Mouse (Mus musculus) liver, embryonic 13.5 days (tissue): ENCODE measurements at regions not wholly inside any gene's neighbourhood (a gene's known extent, or its start where the extent isn't known, plus 50 kb on each side); places are given as distances from the start of the nearest gene placed in this dataset.

ENCODE experiments used
- ATAC-seq: fragments of 200-750 bp; cut with Nextera tagmentation; 2 replicates; pipeline ENCODE4 v1.8.0; 2017; ENCODE audit warnings: low read depth, mild to moderate bottlenecking, moderate number of reproducible peaks, moderate library complexity
- DNase-seq: peaks from one replicate; pipeline ENCODE4 v3.0.0; 2022
- H3K27ac ChIP-seq: fragments of 300-500 bp; sonication (generic); 2 replicates; pipeline ENCODE4 v1.5.1; 2015; ENCODE audit warnings: moderate library complexity, mild to moderate bottlenecking, inconsistent platforms
- H3K27me3 ChIP-seq: fragments of 300-500 bp; sonication (generic); 2 replicates; pipeline ENCODE4 v1.6.1; 2015; ENCODE audit warnings: mild to moderate bottlenecking, inconsistent platforms
- H3K36me3 ChIP-seq: fragments of 300-500 bp; sonication (generic); 2 replicates; pipeline ENCODE4 v1.6.1; 2015; ENCODE audit warnings: mild to moderate bottlenecking, inconsistent platforms
- H3K4me1 ChIP-seq: fragments of 300-500 bp; sonication (generic); replicated peaks from 2 replicates; pipeline ENCODE4 v1.6.1; 2015; ENCODE audit warnings: inconsistent platforms
- H3K4me2 ChIP-seq: fragments of 300-500 bp; sonication (generic); 2 replicates; pipeline ENCODE4 v1.6.1; 2015; ENCODE audit warnings: inconsistent platforms, mild to moderate bottlenecking, moderate library complexity
- H3K4me3 ChIP-seq: fragments of 300-500 bp; sonication (generic); replicated peaks from 2 replicates; pipeline ENCODE4 v1.5.1; 2015; ENCODE audit warnings: mild to moderate bottlenecking, inconsistent platforms
- H3K9ac ChIP-seq: fragments of 300-500 bp; sonication (generic); 2 replicates; pipeline ENCODE4 v1.6.1; 2015; ENCODE audit warnings: mild to moderate bottlenecking, inconsistent platforms
- H3K9me3 ChIP-seq: fragments of 300-500 bp; sonication (generic); replicated peaks from 2 replicates; pipeline ENCODE4 v1.6.1; 2016; ENCODE audit warnings: inconsistent platforms
- WGBS: fragments of 180-500 bp; shearing (Covaris S2); methylation state at CpG from one replicate; pipeline ENCODE4 v1.1.7; 2015; ENCODE audit not compliant: insufficient replicate concordance; 5-methylcytosine and 5-hydroxymethylcytosine counted together

GRCm38 (mm10) chr4:93746326-93746725 lies 411.0 kb upstream of the Tusc1 start:
- no peaks in the 10 kb centered on the region for H3K4me1 ChIP-seq
- H3K4me3 ChIP-seq, result no peak overlapping the region
- no peak overlapping the region for H3K27ac ChIP-seq
- WGBS, result 37% methylated on average over 2 of the region's 2 CpGs
- no peaks in the 10 kb centered on the region for H3K27me3 ChIP-seq
- no peak for DNase-seq
- no peak for ATAC-seq
- H3K9ac ChIP-seq, result no peak overlapping the region
- no peaks in the 10 kb centered on the region for H3K36me3 ChIP-seq
- no peaks in the 10 kb centered on the region for H3K9me3 ChIP-seq
- no peak overlapping the region for H3K4me2 ChIP-seq

- Histone ChIP-seq H3K9me3 (no peaks in the 10 kb centered on the region), H3K9ac (no peak overlapping the region), H3K4me2 (no peak overlapping the region), H3K4me1 (no peaks in the 10 kb centered on the region), H3K36me3 (no peaks in the 10 kb centered on the region), H3K27me3 (no peaks in the 10 kb centered on the region), H3K27ac (no peak overlapping the region), H3K4me3 (no peak overlapping the region)
- ATAC-seq (no peak), DNase-seq (no peak)
- WGBS, result 55% methylated on average over 3 of the region's 3 CpGs
Measured at GRCm38 (mm10) chr4:93713711-93714110, 378.4 kb upstream of the Tusc1 start.

GRCm38 (mm10) chr4:93676403-93677039 lies 341.2 kb upstream of the Tusc1 start:
- ATAC-seq, result no peak
- H3K4me3 ChIP-seq, result no peak overlapping the region
- no peak for DNase-seq
- H3K4me2 ChIP-seq, result no peak overlapping the region
- no peaks in the 10 kb centered on the region for H3K27me3 ChIP-seq
- WGBS, result 71% methylated on average over 8 of the region's 8 CpGs
- H3K9ac ChIP-seq, result no peak overlapping the region
- H3K9me3 ChIP-seq, result no peaks in the 10 kb centered on the region
- H3K4me1 ChIP-seq, result no peaks in the 10 kb centered on the region
- H3K36me3 ChIP-seq, result no peaks in the 10 kb centered on the region
- no peak overlapping the region for H3K27ac ChIP-seq

GRCm38 (mm10) chr4:93675739-93676402 lies 340.6 kb upstream of the Tusc1 start:
- ATAC-seq (no peak), DNase-seq (no peak)
- H3K4me3 ChIP-seq, result no peak overlapping the region
- no peaks in the 10 kb centered on the region for H3K4me1 ChIP-seq
- H3K36me3 ChIP-seq, result no peaks in the 10 kb centered on the region
- H3K9ac ChIP-seq, result no peak overlapping the region
- H3K4me2 ChIP-seq, result no peak overlapping the region
- 55% methylated on average over 6 of the region's 6 CpGs for WGBS
- H3K27ac ChIP-seq, result no peak overlapping the region
- H3K27me3 ChIP-seq, result no peaks in the 10 kb centered on the region
- no peaks in the 10 kb centered on the region for H3K9me3 ChIP-seq

GRCm38 (mm10) chr4:93669050-93669449 lies 333.7 kb upstream of the Tusc1 start:
- no peaks in the 10 kb centered on the region for H3K36me3 ChIP-seq
- ATAC-seq, result no peak
- H3K27ac ChIP-seq, result no peak overlapping the region

GRCm38 (mm10) chr4:93664293-93664692 lies 329.0 kb upstream of the Tusc1 start:
- Histone ChIP-seq H3K9ac (no peak overlapping the region), H3K36me3 (no peaks in the 10 kb centered on the region), H3K4me1 (no peaks in the 10 kb centered on the region), H3K4me2 (no peak overlapping the region), H3K27me3 (no peaks in the 10 kb centered on the region), H3K27ac (no peak overlapping the region), H3K9me3 (no peaks in the 10 kb centered on the region), H3K4me3 (no peak overlapping the region)
- ATAC-seq (no peak), DNase-seq (no peak)
- WGBS, result 41% methylated on average over 1 of the region's 1 CpGs

More at GRCm38 (mm10) chr4:93669050-93669449, 333.7 kb upstream of the Tusc1 start:
- Histone ChIP-seq H3K4me2 (no peak overlapping the region), H3K9ac (no peak overlapping the region), H3K9me3 (no peaks in the 10 kb centered on the region), H3K4me3 (no peak overlapping the region), H3K4me1 (no peaks in the 10 kb centered on the region), H3K27me3 (no peaks in the 10 kb centered on the region)
- no peak for DNase-seq

GRCm38 (mm10) chr4:93638207-93638606 lies 302.9 kb upstream of the Tusc1 start:
- WGBS, result 48% methylated on average over 1 of the region's 1 CpGs
- H3K9me3 ChIP-seq, result no peaks in the 10 kb centered on the region
- H3K27ac ChIP-seq, result no peak overlapping the region
- no peaks in the 10 kb centered on the region for H3K36me3 ChIP-seq
- peak; percentile 78 for ATAC-seq
- H3K4me3 ChIP-seq, result no peak overlapping the region
- peak; percentile 1 for DNase-seq
- H3K4me2 ChIP-seq, result no peak overlapping the region
- H3K9ac ChIP-seq, result no peak overlapping the region
- H3K4me1 ChIP-seq, result 0 out of 2 replicates have a peak, but pooled peaks cover 8% of the 10 kb centered on the region
- no peaks in the 10 kb centered on the region for H3K27me3 ChIP-seq

GRCm38 (mm10) chr4:93598474-93598873 lies 263.2 kb upstream of the Tusc1 start:
- ATAC-seq, result no peak
- Histone ChIP-seq H3K9ac (no peak overlapping the region), H3K4me3 (no peak overlapping the region), H3K27ac (no peak overlapping the region), H3K4me1 (peaks cover 4% of the 10 kb centered on the region), H3K27me3 (no peaks in the 10 kb centered on the region), H3K9me3 (no peaks in the 10 kb centered on the region), H3K4me2 (no peak overlapping the region), H3K36me3 (no peaks in the 10 kb centered on the region)
- DNase-seq, result no peak
- WGBS, result 79% methylated on average over 1 of the region's 1 CpGs

- Histone ChIP-seq H3K36me3 (no peaks in the 10 kb centered on the region), H3K27ac (peak overlapping the region; percentile 90), H3K27me3 (no peaks in the 10 kb centered on the region), H3K9ac (peak overlapping the region; percentile 48; the same call in 1 of the 2 replicates), H3K9me3 (no peaks in the 10 kb centered on the region), H3K4me2 (peak overlapping the region; percentile 57; the same call in 1 of the 2 replicates), H3K4me1 (peaks cover 40% of the 10 kb centered on the region), H3K4me3 (no peak overlapping the region)
- peak; percentile 37 for ATAC-seq
- DNase-seq, result no peak
- WGBS, result 45% methylated on average over 1 of the region's 1 CpGs
Measured at GRCm38 (mm10) chr4:93584328-93584727, 249.0 kb upstream of the Tusc1 start.

- 8% methylated on average over 4 of the region's 4 CpGs for WGBS
- peak overlapping the region; percentile 90 for H3K27ac ChIP-seq
- H3K27me3 ChIP-seq, result no peaks in the 10 kb centered on the region
- peak overlapping the region; percentile 33; the same call in 1 of the 2 replicates for H3K9ac ChIP-seq
- peak overlapping the region; percentile 8 for H3K4me3 ChIP-seq
- peaks cover 43% of the 10 kb centered on the region for H3K4me1 ChIP-seq
- DNase-seq (peak; percentile 69), ATAC-seq (peak; percentile 98)
- no peaks in the 10 kb centered on the region for H3K36me3 ChIP-seq
- H3K9me3 ChIP-seq, result no peaks in the 10 kb centered on the region
- peak overlapping the region; percentile 57 for H3K4me2 ChIP-seq
Measured at GRCm38 (mm10) chr4:93583670-93584303, 248.5 kb upstream of the Tusc1 start.

GRCm38 (mm10) chr4:93579343-93579742 lies 244.0 kb upstream of the Tusc1 start:
- H3K4me3 ChIP-seq, result no peak overlapping the region
- H3K36me3 ChIP-seq, result no peaks in the 10 kb centered on the region
- 70% methylated on average over 5 of the region's 5 CpGs for WGBS
- no peaks in the 10 kb centered on the region for H3K27me3 ChIP-seq
- H3K4me1 ChIP-seq, result peaks cover 33% of the 10 kb centered on the region
- H3K9ac ChIP-seq, result no peak overlapping the region
- ATAC-seq, result no peak
- no peak for DNase-seq
- H3K4me2 ChIP-seq, result no peak overlapping the region
- no peak overlapping the region for H3K27ac ChIP-seq
- H3K9me3 ChIP-seq, result no peaks in the 10 kb centered on the region
